Mouse (Mus musculus) heart, postnatal 0 days (tissue): ENCODE measurements at regions not wholly inside any gene's neighbourhood (a gene's known extent, or its start where the extent isn't known, plus 50 kb on each side); places are given as distances from the start of the nearest gene placed in this dataset.

Experiments used
- ATAC-seq: fragments of 200-750 bp; cut with Nextera tagmentation; 2 replicates; pipeline ENCODE4 v1.8.0; 2017; ENCODE audit warnings: low read depth, moderate number of reproducible peaks, moderate library complexity; ENCODE audit not compliant: insufficient read depth
- DNase-seq: peaks from one replicate; pipeline ENCODE4 v3.0.0-alpha.2; 2016; ENCODE audit warnings: low spot score
- H3K27ac ChIP-seq: fragments of 300-500 bp; sonication (generic); 2 replicates; pipeline ENCODE4 v1.5.1; 2014; ENCODE audit warnings: low read depth, mild to moderate bottlenecking
- H3K27me3 ChIP-seq: fragments of 300-500 bp; sonication (generic); 2 replicates; pipeline ENCODE4 v1.6.1; 2014; ENCODE audit warnings: low read length, mixed read lengths; ENCODE audit not compliant: control insufficient read depth, insufficient read depth
- H3K36me3 ChIP-seq: fragments of 300-500 bp; sonication (generic); replicated peaks from 2 replicates; pipeline ENCODE4 v1.6.1; 2014; ENCODE audit warnings: low read length, mixed read lengths; ENCODE audit not compliant: control insufficient read depth, insufficient read depth
- H3K4me1 ChIP-seq: fragments of 300-500 bp; sonication (generic); 2 replicates; pipeline ENCODE4 v1.6.1; 2014; ENCODE audit warnings: antibody characterized with exemption; ENCODE audit not compliant: control insufficient read depth, insufficient read depth
- H3K4me2 ChIP-seq: fragments of 300-500 bp; sonication (generic); 2 replicates; pipeline ENCODE4 v1.6.1; 2014; ENCODE audit warnings: low read depth, mild to moderate bottlenecking, low read length, moderate library complexity
- H3K4me3 ChIP-seq: fragments of 300-500 bp; sonication (generic); 2 replicates; pipeline ENCODE4 v1.5.1; 2014; ENCODE audit warnings: low read depth, low read length
- H3K9ac ChIP-seq: fragments of 300-500 bp; sonication (generic); replicated peaks from 2 replicates; pipeline ENCODE4 v1.6.1; 2014; ENCODE audit warnings: low read depth, low read length, mixed read lengths
- H3K9me3 ChIP-seq: fragments of 300-500 bp; sonication (generic); replicated peaks from 2 replicates; pipeline ENCODE4 v1.6.1; 2016; ENCODE audit warnings: low read length; ENCODE audit not compliant: control insufficient read depth
- CTCF ChIP-seq: IDR thresholded peaks from 2 replicates; pipeline ENCODE4 v1.5.1; 2016; ENCODE audit warnings: antibody characterized with exemption, control low read depth, low read depth
- EP300 ChIP-seq: IDR thresholded peaks from 2 replicates; pipeline ENCODE4 v1.6.1; 2016; ENCODE audit warnings: antibody characterized with exemption, low read depth
- WGBS: fragments of 180-500 bp; shearing (Covaris S2); extraction: QIAGEN DNeasy Blood & Tissue Kit; methylation state at CpG from one replicate; pipeline ENCODE4 v1.1.7; 2014; 5-methylcytosine and 5-hydroxymethylcytosine counted together

DNA sequence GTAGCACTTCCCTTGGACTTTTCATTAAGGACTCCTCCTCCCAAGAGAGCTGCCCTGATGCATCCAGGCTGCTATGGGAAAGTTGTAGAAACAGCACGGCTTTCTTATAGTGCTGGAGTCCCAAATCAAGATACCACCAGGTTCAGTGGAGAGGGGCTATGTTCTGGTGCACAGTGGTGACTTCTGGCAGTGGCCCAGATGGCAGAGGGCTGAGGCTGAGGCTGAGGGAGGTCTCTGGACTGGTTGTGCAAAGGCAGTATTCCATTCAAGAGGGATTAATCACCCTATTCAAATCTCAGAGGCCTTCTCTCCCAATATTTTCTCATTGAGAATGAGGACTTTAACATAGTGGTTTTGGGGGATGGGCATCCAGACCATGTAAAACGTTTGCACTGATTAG is 82.3 kb upstream of the Mki67 start:
- Histone ChIP-seq H3K4me1 (peaks cover 11% of the 10 kb centered on the region; the same call in 1 of the 2 replicates), H3K9ac (no peak overlapping the region), H3K27me3 (no peaks in the 10 kb centered on the region), H3K4me2 (no peak overlapping the region), H3K9me3 (no peaks in the 10 kb centered on the region), H3K27ac (no peak overlapping the region), H3K4me3 (no peak overlapping the region), H3K36me3 (no peaks in the 10 kb centered on the region)
- no peak for DNase-seq
- WGBS = 24% methylated on average over 2 of the region's 2 CpGs
- ATAC-seq = no peak
- TF ChIP-seq EP300 (no peak), CTCF (no peak)

DNA sequence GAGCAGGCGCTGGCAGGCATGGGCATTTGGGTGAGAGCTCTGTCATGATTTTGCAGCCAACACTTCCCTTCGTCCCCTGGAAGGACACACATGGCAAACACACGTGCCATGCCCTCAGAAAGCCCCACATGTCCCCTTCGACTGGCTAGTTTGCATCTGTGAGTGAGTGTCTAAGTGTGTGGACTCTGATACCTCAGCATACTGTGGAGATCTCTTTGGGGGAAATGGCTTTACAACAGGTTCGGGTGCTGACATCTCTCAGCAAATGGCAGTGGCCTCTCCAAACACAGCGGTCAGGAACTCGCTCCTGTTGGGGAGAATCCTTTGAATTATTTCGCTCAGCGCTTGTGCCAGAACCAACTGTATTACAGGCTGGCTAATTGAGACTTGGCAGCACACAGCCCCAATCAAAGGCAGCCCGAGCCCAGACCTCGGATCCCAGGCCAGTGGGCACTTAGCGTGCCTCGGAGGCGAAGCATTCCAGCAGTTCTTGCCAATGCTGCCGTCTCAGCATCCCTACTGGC is 86.5 kb upstream of the Mki67 start:
- H3K27me3 ChIP-seq = no peaks in the 10 kb centered on the region
- no peaks in the 10 kb centered on the region for H3K36me3 ChIP-seq
- no peak overlapping the region for H3K4me2 ChIP-seq
- DNase-seq (peak; percentile 83), ATAC-seq (peak; percentile 92)
- no peak overlapping the region for H3K4me3 ChIP-seq
- no peak overlapping the region for H3K9ac ChIP-seq
- TF ChIP-seq EP300 (no peak), CTCF (no peak)
- H3K9me3 ChIP-seq = no peaks in the 10 kb centered on the region
- no peaks in the 10 kb centered on the region for H3K4me1 ChIP-seq
- peak overlapping the region; percentile 72 for H3K27ac ChIP-seq
- WGBS = 58% methylated on average over 15 of the region's 15 CpGs

DNA sequence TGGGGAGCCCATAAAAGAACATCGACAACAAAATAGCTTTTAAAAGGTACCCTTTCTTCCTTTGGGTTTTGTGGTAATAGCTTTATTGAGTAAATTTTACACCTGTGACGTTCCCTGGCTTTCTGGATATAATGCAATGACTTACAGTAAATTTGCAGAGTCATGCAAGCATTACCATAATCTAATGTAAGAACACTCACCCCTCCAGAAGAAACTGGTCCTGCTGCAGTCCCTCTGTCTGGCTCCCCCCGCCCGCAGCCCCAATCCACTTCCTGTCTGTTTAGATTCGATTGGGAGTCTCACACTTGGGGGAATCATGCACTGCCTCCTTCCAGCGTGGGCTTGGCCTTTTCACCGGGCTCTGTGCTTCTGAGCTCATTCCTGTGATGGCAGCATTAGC is 88.6 kb upstream of the Mki67 start:
- Histone ChIP-seq H3K4me1 (no peaks in the 10 kb centered on the region), H3K9ac (no peak overlapping the region), H3K27me3 (no peaks in the 10 kb centered on the region), H3K4me3 (no peak overlapping the region), H3K36me3 (no peaks in the 10 kb centered on the region), H3K27ac (no peak overlapping the region), H3K9me3 (no peaks in the 10 kb centered on the region), H3K4me2 (no peak overlapping the region)
- 46% methylated on average over 7 of the region's 7 CpGs for WGBS
- TF ChIP-seq CTCF = no peak
- no peak for TF ChIP-seq EP300
- ATAC-seq (no peak), DNase-seq (no peak)

DNA sequence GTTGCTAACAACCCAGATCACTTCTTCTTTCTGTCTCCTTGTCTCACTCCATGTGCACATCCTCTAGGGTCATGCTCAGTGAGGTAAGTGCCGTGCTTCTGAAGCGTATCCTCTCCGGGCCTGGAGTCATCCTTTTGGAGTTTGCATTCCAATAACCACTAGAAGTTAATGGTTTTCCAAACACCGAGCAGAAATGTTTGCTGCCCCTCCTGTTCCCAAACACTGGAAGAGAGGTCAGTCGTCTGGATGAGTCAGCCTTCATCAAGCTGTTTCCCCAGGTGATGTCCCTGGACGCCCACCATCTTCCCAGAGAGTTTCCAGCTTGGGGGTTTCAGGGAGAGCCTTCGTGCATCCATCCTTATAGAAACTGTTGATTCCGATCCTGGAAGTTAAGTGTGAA is 90.0 kb upstream of the Mki67 start:
- H3K4me3 ChIP-seq = no peak overlapping the region
- H3K4me2 ChIP-seq = no peak overlapping the region
- no peak overlapping the region for H3K9ac ChIP-seq
- ATAC-seq (no peak), DNase-seq (no peak)
- TF ChIP-seq CTCF (no peak), EP300 (no peak)
- no peaks in the 10 kb centered on the region for H3K27me3 ChIP-seq
- H3K36me3 ChIP-seq = no peaks in the 10 kb centered on the region
- WGBS = 83% methylated on average over 8 of the region's 8 CpGs
- H3K27ac ChIP-seq = no peak overlapping the region
- no peaks in the 10 kb centered on the region for H3K9me3 ChIP-seq
- H3K4me1 ChIP-seq = no peaks in the 10 kb centered on the region

DNA sequence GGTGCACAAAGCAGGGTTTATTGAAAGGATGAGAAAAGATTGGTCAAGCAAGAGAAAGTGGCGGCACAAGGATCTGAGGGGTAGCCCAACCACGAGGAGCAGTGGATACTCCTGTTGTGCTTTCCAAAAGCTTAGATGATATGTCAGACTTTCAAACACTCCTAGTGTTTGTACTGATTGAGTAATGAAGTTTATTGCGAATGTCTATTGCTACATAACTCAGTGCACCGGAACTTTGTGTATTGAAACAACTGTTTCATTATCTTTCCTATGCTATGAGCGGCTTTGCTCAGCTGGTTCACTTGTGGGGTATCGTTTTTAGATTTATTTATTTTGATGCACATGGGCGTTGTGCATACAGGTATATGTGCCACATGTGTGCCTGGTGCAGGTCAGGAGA is 90.5 kb upstream of the Mki67 start:
- Histone ChIP-seq H3K4me2 (no peak overlapping the region), H3K27me3 (no peaks in the 10 kb centered on the region), H3K4me1 (no peaks in the 10 kb centered on the region), H3K36me3 (no peaks in the 10 kb centered on the region), H3K27ac (no peak overlapping the region), H3K9ac (no peak overlapping the region), H3K9me3 (no peaks in the 10 kb centered on the region), H3K4me3 (no peak overlapping the region)
- DNase-seq = no peak
- 88% methylated on average over 7 of the region's 7 CpGs for WGBS
- ATAC-seq = no peak
- TF ChIP-seq EP300 = no peak
- no peak for TF ChIP-seq CTCF

DNA sequence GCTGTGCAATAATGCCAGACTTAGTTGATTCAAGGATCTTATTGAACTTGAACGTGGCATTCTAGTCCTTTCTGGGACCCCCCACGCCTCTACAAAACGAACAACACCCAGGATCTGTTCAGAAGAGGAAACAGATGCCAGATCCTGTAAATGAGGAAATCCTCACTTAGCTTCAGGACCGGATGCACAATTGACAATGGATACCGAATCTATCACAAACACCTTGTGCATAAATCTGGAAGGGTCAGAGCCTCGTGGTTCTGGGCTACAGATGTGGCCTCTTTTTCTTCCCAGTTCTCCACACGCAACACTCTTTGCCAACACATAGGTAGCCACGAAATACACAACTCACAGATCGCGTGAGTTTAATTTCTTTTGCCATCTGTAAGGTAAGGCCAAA is 93.0 kb upstream of the Mki67 start:
- Histone ChIP-seq H3K36me3 (no peaks in the 10 kb centered on the region), H3K9ac (no peak overlapping the region), H3K27ac (no peak overlapping the region), H3K4me2 (0 out of 2 replicates have a peak overlapping the region, but pooled peaks have one; percentile 3), H3K4me3 (no peak overlapping the region), H3K9me3 (no peaks in the 10 kb centered on the region), H3K4me1 (no peaks in the 10 kb centered on the region), H3K27me3 (no peaks in the 10 kb centered on the region)
- ATAC-seq (no peak), DNase-seq (no peak)
- 64% methylated on average over 10 of the region's 10 CpGs for WGBS
- TF ChIP-seq CTCF = no peak
- no peak; the same call in 1 of the 2 replicates for TF ChIP-seq EP300
